Mouse (Mus musculus) adrenal gland (tissue): ENCODE results near the gene Scml4.

Experiments used
- intact Hi-C: fragments of 180-260 bp; cut with DNase I; formaldehyde crosslinking; loops from one replicate; pipeline ENCODE4 v1.15.1; 2025
- long read RNA-seq, 2 experiments: library from polyadenylated mRNA; unstranded; transcript quantifications; one replicate each; pipeline ENCODE4 v2.0.0; 2020; ENCODE audit warnings: borderline replicate concordance in 1 of 2; ENCODE audit not compliant: insufficient replicate concordance in 1 of 2

The Scml4 gene
- long read RNA-seq, experiment 1, partial matches to known transcripts = 0 of 1 reads
- long read RNA-seq, experiment 1, other reads (novel, unspliced or antisense) = 1 of 1 reads
- long read RNA-seq, experiment 2, full-length matches to known transcripts = 1 of 3 reads
- long read RNA-seq, experiment 2, partial matches to known transcripts = 0 of 3 reads
- long read RNA-seq, experiment 2, other reads (novel, unspliced or antisense) = 2 of 3 reads

DNA sequence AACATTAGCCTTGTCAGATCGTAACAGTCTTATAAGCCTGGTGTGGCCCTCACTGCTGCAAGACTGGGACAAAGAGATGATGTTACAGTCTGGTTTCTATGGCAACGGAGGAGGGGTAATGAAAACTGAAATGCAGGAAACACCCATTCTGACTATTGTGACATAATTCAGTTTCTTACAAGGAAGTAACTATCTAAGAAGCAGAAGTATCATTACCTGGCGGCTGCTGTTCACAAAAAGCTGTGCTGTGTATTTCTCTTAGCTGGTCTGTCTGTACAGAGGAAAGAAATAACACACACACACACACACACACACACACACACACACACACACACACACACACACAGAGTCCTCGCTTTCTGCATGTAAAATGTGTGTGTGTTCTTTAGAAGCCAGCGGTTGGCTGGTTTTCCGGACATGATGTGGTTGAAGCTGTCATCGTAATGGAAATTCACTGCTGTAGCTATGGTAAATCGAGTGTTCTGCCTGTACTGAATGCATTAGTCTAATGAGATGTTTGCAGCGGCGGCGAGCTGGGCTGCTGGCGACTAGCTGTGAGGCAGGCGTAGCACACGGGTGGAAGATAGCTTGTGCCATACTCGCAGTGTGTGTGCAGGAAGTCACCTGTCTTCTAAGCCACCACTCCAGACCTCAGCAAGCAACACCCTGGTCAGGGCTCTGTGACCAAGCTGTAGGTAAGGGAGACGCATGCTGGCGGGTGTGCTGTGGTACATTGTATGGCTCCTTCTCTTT is at the start of gene Scml4:
Gene Scml4, plus strand, starts transcription at position 212 of the 753 bp plus-strand sequence.
- intact Hi-C loops = no loop called here

- intact Hi-C loops = loop anchor here (10.0 kb wide), 1 partner anchor 131 kb away; no protein-coding TSS in a partner anchor
Observed at GRCm38 (mm10) chr10:42825923-42826322, 34.2 kb upstream of the Scml4 start.

DNA sequence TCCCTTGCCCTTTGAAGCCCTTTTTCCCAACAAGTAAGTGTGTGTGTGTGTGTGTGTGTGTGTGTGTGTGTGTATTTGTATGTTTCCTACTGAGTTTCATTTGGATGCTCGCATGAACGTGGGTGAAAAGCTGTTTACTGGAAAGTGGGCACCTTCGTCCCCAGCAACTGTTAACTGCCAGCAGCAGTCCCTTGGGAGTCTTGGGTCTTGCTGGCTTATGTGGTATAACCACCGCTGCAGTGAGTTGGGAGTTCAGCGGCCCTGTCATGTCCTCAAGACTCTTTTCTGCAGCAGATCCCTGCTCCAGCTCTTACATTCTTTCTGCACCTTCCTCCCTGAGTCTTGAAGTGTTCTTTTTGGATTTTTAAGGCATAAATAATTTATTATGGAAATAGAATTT is 33.0 kb upstream of the Scml4 start:
- intact Hi-C loops = loop anchor here (10.0 kb wide), 1 partner anchor 132 kb away; no protein-coding TSS in a partner anchor

DNA sequence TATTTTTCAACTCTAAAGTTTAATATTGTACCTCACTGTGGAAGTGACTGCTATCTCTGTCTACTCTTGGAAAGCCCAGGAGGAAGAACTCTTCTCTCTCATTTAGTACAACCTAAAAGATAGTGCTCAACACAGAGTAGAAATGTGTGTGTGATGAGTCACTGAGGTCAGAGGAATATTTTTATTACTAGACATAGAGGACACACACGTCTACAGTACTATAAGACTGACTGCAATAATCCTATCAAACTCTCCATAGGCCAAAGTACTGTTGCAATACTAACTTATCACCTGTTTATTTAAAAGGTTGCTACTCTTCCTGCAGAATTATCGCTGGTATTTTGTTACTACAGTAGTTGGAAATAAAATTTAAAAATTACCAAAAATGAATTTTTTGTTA is 30.2 kb upstream of the Scml4 start:
- intact Hi-C loops = no loop called here

DNA sequence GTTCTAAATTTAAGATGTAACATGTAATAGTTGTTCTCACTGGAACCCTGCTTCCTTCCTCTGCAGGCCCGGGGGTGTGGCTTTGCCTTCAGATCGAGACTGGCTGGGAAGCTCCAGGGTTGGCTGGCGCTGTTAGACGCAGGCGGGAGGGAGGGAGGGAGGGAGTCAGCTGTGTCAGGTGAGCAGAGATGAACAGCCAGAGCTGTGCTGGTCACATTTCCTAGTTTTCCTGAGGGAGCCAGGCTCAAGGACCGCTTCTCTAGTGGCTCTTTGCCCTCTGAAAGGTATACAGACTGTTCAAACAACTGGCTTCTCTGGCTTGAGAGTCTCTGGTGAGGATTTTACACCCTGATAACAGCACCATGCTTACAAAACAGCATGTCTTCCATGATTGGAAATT is 29.8 kb upstream of the Scml4 start:
- intact Hi-C loops = no loop called here

DNA sequence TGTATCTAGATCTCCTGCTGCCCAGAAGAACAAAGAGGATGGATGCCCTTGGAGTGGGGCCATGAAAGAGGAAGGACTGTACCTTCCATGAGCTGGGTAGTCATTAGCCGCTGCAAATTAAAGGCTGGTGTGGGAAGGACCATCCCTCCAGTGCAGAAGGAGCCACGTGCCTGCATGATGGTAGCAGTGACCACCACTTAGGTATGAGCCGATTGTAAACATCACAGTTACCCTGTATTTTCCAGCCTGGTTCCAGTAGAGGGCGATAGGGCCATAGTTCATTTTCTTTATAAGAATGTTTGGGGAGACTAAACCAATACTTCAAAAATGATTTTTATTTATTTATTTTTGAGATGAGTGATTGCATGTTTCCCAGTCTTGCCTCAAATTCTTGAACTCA is 27.5 kb upstream of the Scml4 start:
- intact Hi-C loops = no loop called here

DNA sequence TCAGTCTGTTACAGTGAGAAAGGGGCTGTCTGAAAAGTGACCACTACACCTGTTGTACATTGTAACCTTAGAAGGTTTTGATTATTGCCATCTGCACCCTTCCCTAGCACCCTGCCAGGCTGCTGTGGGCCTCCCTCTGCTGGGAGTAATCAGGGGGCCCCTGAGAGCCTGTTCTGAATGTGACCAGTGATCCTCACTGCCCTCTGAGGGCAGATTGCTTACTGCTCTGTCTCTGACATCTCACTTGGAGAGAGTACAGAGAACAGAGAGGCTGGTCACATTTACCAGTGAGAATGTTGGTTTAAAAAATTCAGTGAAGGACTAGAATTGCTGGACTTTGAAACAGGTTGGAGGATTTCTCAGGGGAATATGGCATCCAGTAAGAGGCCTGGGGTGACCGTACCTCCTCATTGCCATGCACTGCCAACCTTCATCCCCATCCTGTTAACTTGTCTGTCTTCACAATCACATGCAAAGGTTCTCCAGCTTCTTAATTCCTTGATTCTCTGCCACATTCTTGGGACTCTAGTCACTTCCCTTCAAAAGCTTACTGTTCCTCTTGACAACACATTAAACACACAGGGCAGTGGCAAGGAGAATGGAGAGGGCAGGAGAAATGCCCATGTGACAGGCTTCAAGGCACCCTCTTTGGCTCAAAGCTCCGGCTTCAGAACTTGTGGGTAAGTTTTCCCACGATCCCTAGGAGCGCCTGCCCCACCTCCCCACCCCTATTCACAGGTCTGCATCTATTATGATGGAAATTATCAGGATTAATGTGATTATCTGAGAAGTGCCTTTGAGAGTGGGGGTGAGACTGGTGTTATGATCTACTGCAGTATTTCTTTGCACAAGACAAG is 26.1 kb upstream of the Scml4 start:
- intact Hi-C loops = no loop called here

- intact Hi-C loops = no loop called here
Observed at GRCm38 (mm10) chr10:42838106-42838505, 22.1 kb upstream of the Scml4 start.

- intact Hi-C loops = no loop called here
Observed at GRCm38 (mm10) chr10:42838736-42839135, 21.4 kb upstream of the Scml4 start.

DNA sequence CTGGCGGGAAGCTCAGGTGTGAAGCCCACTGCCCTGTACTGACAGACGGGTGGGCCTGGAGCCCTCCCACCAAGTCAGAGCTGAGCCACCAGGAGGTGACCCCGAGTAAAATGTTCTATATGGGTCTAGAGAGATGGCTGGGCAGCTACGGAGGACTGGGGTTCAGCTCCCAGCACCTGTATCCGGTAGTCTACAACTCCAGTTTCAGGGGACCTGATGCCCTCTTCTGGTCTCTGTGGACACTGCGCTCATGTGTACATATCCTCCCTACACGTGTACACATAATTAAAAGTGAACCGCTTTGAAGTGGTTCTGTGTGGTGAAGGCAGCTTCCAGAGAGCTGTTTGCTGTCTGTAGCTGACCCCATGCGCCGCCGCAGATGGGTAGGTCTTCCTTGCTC is 20.1 kb upstream of the Scml4 start:
- intact Hi-C loops = loop anchor here (5.0 kb wide), 1 partner anchor 147 kb away; no protein-coding TSS in a partner anchor

GRCm38 (mm10) chr10:42841531-42842195 is 18.5 kb upstream of the Scml4 start:
- intact Hi-C loops = loop anchor here (1.0 to 5.0 kb wide), 2 partner anchors 102 to 146 kb away; no protein-coding TSS in a partner anchor

DNA sequence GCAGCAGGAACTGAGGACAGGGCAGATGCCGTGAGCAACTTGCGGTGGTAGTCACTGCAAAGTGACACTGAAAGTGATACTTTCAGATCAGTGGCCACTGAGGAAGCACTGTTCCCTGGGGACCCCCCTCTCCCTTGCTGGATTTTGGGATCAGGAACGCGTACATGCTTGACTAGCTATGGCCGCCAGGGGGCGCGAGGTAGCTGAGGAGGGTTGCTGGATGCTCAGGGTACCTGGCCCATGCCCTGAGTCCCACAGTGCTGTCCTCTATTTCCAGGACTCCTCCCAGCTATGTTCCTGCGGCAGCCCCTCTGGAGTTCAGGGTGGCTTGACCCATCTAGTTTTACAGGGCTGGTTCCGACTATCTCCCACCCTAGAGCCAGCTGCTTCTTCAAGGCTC is 17.8 kb upstream of the Scml4 start:
- intact Hi-C loops = loop anchor here (1.0 to 5.0 kb wide), 2 partner anchors 101 to 145 kb away; no protein-coding TSS in a partner anchor

- intact Hi-C loops = loop anchor here (5.0 kb wide), 1 partner anchor 144 kb away; no protein-coding TSS in a partner anchor
Observed at GRCm38 (mm10) chr10:42843416-42843815, 16.8 kb upstream of the Scml4 start.

DNA sequence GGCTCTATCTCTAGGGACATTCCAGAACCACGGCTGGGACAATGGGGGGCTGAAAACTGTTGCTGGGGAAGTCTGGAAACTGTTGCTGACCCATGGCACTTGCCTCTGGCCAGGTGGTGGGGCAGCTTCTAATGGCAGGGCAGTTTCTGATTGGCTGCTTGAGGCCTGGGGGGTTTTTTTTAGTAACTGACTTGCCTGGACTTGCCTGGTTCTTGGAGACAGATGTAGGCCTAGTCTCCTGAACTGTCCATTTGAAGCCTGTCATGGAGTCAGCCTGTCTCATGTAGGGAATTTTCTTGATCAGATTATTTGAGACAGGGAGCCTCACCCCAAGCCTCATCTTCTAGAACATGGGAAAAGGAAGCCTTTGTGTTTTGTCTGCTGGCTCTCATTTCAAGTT is 14.7 kb upstream of the Scml4 start:
- intact Hi-C loops = no loop called here

DNA sequence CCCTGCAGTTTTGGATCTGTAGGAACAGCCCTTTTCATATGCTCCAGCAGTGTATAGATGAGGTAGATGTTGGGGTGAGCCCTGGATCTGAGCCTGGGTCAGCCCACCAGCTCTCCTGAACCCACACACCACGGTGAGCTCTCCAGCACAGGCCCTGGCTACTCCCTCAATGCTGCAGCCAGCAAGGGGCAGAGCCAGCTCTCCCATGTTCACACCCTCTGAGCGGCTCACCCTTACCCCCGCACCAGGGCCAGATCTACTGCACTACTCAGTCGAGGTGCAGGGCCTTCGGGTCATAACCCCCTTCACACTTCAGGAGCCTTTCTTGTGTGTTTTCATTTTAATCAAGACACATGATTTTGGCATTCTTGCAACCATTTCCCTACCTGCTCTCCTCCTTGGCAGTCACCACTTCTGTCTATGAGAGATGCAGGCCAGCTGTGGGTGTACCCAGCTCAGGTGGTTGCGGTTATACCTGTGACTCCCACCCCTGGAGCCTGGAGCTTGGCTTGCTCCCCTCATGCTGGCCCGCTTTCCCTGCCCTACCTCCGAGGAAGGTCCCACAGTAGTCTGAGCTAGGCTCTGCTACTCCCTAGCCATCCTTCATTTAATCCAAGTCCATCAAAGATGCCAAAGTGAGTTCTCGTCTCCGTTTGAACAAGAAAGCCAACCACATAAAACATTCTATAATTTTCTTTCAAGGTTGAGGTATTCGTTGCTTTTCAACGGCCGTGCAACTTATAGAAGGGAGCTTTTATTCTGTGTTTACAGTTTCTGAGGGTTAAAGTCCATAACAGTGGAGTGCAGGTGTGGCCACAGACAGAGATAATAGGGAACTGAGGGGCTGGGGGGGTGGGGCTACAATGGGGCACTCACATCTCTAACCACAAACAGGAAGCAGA is 11.7 kb upstream of the Scml4 start:
- intact Hi-C loops = no loop called here

DNA sequence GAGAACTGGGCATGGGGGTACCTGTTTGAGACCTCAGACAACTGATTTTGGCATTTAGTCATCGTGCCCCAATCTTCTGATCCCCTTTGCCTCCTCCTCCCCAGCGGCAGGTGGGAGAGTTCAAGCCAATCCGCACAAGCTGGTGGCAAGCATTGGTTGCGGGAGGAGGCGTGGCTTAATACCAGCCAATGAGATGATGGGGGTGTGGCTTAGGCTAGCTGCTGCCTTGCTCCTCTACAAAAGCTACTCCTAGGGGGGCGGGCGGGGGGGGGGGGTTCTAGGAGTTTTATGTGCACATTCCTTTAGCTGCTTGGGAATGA is 11.1 kb upstream of the Scml4 start:
- intact Hi-C loops = no loop called here

DNA sequence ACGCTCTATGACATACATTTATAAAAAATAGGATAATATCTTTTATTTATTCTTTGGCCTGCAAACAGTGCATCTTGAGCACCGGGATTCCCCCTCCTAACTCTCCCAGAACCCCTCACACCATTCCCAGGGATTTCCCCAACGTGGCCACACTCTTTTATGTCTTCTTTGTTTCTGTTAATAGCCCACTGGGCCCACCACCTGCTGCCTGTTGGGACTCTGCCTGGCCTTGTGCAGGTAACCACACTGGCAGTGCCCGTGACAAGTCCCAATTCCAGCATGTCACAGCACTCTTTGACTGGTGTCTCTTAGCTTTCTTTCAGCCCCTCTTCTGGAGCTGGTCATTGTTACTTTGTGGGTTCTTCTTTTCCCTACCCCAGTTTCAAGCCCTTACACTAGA is 5.3 kb upstream of the Scml4 start:
- intact Hi-C loops = no loop called here

DNA sequence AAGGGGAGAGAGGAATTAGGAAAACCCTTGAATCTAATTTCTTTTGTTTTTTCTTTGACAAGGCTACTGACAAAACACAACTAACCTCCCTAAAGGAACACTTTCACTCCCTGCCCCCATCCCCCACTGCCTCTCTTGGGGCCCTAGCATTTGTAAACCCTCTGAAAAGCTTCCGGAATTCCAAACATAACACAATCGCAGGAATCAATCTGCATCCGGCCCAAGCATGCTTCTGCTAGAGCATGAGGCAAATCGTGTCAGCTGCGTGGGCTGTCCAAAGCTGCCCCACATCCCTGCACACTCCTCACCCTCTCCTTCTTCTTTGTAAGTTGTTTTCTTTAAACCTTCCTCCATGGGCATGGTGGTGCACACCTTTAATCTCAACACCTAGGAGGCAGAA is 4.9 kb upstream of the Scml4 start:
- intact Hi-C loops = no loop called here

DNA sequence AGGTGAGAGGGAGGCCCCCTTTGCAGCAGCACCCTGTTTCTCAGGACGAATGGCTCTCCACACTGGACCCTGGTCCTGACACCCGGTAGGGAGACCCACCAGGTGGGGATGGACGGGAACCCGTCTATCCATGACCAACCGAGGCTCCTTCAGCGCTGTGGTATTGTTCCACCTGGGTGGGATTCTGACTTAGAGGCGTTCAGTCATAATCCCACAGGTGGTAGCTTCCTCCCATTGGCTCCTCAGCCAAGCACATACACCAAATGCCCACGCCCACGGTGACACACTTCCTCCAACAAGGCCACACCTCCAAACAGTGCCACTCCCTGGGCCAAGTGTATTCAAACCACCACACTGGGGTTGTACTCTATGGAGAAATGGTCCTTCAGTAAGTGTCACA is 3.6 kb upstream of the Scml4 start:
- intact Hi-C loops = no loop called here

DNA sequence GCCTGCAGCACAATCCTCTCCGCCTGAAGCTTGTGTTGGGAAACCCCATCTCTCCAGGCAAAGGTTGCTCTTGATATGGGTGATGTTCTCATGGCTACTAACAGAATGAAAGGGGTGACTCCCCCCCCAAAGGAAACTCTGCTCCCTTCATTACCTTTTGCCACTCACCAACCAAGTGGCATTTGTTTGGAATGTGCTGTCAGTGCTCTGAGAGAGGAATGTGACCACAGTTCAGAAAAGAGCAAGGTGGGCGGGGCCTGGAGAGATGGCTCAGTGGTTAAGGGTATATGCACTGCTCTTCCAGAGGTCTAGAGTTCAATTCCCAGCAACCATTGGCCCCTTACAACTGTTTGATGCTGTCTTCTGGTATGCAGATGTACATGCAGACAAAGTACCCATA is 3.1 kb upstream of the Scml4 start:
- intact Hi-C loops = no loop called here
